Mouse (Mus musculus): ENCODE data around the gene Scn4b.

The Scn4b gene

DNA sequence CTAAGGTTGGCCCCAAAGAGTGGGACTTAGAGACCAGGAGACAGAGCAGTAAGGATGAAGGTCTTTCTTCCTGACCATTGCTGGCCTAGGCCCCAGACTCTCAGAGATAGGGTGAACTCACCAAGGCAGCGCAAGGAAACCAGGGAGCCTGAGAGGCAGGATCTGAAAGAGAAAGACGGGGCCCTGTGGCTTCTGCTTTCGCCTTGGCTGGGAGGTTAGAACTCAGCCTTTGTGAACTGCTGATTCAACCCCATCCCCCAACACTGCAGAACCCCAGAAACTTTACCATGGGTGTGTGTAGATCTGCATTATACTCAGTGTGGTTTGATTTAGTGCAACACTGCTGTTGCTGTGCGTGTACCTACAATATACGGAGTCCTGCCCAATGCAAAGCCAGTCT is 41.1 kb downstream of the Scn4b start:
- in situ Hi-C loops (cut with MboI; ENCODE audit: low pct_unique_long_range_greater_than_20kb in 1 of 2, low sequenced_read_pairs in 2 of 2, unreplicated experiment in 1 of 2) = no loop called here

DNA sequence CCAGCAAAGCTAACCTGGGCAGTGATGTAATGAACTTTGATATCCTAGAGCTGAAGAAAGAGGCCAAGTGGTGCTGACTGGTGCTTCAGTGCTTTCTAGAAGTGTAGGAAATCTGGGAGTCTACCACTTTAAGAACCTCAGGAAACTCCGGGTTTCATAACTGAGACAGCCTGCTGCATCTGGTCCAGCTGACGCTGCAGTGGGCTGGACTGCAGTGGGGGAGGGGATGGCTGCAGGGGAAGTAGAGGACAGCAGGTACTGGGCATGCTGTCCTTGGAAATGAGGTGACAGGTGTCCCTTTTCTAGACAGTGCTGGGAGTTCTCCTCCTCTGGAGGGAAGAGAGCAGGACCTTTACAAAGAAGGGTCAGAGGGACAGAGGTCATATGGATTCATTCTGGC is 43.6 kb downstream of the Scn4b start, which contains the start of gene BC049352:
BC049352 (plus strand) TSS at position 238 of the 400 bp plus-strand sequence.
- in situ Hi-C loops (cut with MboI; ENCODE audit: low pct_unique_long_range_greater_than_20kb in 1 of 2, low sequenced_read_pairs in 2 of 2, unreplicated experiment in 1 of 2) = no loop called here

DNA sequence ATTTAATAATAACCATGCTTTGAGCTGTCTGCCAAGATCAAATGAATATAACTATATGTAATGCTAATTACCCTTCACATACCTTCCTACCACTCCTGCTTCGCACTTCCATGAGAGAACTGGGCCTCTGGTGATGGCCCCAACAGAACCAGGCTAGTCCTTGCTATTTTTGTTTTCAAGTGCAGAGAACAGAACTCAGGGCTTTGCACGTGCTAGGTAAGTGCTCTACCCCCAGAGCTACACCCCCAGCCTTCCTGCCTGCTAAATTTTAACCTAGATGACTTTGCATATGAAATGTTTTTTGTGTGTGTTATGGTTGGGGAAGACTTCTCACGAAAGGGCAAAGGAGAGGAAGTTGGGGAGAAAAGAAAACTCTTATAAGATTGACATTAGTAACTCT is 44.3 kb downstream of the Scn4b start:
- in situ Hi-C loops (cut with MboI; ENCODE audit: low pct_unique_long_range_greater_than_20kb in 1 of 2, low sequenced_read_pairs in 2 of 2, unreplicated experiment in 1 of 2) = no loop called here

DNA sequence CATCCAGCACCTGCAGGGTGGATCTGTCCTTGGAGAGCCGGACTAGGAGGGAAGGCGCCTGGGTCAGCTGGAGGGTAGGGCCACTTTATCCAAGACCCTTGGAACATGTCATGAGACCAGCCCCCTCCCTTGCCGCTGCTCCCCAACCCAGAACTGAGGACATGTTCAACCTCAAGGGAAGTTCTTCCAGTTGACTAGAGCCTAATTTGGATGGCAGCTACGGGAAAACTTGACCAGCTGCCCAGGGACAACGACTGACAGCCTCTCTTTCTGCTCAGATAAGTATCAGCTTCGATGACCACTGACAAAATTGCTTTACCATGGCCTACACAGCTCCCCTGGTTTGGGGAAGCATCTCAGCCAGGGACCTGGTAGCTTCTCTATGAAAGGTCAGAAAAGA is 45.1 kb downstream of the Scn4b start:
- in situ Hi-C loops (cut with MboI; ENCODE audit: low pct_unique_long_range_greater_than_20kb in 1 of 2, low sequenced_read_pairs in 2 of 2, unreplicated experiment in 1 of 2) = no loop called here

DNA sequence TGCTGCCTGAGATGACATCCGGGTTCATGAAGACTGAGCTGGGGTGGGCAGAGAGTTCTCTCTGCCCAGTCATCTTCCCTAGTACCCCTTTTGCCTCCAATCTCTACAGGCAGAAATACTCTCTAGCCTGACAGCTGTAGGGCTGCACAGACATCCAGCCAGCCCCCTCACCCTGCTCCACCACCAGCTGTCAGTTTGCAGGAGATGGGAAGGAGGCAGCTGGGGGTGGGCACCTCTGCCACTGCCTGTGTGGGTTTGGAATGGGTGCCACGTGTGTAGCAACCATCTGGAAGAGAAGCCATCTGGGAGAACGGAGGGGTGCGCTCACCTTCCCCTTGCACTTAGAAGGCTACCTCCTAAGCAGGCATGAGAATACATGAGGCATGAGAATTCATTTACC is 47.1 kb downstream of the Scn4b start:
- in situ Hi-C loops (cut with MboI; ENCODE audit: low pct_unique_long_range_greater_than_20kb in 1 of 2, low sequenced_read_pairs in 2 of 2, unreplicated experiment in 1 of 2) = no loop called here

DNA sequence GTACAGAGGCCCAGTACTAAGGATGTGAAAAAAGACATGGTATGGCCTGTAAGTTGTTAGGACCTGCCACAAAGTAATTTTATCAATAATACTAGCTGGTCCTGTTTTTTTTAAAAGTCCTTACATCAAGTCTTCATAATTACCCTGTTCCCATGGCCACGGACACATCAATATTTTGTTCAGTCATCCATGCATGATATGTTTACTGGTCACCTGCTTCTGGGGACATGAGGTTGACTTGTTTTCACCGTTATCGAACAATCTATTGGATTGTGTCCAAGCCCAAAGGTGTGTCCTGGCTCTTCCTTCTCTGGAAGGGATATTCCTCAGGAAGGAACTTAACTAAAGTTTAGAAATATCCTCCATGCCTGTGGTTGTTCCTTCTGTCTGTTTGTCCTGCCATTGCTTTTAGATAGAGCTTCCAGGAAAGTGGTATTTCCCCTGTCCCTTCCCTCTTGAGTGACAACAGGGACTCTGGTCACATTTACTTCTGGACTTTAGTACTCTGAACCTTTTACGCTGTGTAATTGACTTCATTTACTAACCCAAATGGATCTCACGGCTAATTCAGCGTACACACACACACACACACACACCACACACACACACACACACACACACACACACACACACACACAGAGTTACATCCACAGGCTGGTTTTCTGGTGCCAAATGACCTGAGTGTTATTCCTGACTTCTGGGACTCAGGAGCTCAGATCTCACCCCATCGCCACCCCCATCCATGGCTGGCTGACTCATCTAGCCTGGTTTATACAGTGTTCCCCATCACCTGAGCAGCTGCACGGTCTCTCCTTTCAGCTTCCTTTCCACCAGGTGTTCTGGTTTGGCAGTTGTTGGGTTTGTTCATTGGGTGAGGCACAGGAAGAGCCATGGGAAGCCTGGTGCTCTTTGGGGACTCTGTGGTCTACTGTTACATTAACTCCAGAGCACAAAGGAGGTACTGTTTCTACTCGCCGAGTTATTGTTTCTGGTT is 50.7 kb downstream of the Scn4b start:
- in situ Hi-C loops (cut with MboI; ENCODE audit: low pct_unique_long_range_greater_than_20kb in 1 of 2, low sequenced_read_pairs in 2 of 2, unreplicated experiment in 1 of 2) = no loop called here

DNA sequence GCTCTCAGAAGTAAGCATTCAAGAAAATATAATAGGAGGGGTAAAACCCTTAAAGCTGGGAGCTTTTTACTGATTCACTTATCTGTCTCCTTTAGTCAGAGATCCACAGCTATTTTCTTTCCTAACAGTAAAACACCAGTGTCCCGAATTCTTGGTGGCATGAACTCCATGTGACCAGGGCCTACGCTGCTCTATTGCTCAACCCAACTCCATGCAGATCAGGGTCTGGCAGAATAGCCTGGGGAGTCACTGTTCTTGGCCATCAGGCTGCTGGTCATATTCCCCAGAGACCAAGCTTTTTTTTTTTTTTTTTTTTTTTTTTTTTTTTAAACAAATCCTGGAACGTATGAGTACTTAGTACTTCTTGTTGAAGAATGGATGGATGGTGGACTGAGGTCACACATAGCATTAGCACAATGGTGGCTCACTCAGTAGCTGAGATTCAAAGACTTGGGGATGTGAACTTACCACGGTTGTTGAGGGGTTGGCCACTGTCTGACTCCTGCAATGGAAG is 51.5 kb downstream of the Scn4b start:
- in situ Hi-C loops (cut with MboI; ENCODE audit: low pct_unique_long_range_greater_than_20kb in 1 of 2, low sequenced_read_pairs in 2 of 2, unreplicated experiment in 1 of 2) = no loop called here

DNA sequence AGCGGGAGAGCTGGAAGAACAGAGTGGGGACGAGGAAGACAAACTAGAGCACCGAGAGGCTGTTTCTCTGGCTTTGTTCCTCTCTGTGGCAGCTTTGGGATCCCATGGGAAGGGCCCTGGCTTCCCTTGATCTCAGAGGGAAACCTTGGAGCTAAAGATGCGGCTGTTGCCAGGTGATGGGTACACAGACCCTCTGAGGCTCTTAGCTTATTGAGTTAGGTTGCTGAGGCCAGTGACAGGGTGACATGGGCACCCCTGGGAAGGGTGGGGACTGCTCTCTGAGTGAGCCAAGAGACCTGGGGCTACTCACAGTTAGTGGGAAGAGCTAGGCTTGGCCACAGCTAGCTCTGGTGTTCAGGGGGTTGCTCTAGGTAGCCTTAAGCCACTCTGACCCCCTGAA is 57.3 kb downstream of the Scn4b start:
- in situ Hi-C loops (cut with MboI; ENCODE audit: low pct_unique_long_range_greater_than_20kb in 1 of 2, low sequenced_read_pairs in 2 of 2, unreplicated experiment in 1 of 2) = no loop called here

DNA sequence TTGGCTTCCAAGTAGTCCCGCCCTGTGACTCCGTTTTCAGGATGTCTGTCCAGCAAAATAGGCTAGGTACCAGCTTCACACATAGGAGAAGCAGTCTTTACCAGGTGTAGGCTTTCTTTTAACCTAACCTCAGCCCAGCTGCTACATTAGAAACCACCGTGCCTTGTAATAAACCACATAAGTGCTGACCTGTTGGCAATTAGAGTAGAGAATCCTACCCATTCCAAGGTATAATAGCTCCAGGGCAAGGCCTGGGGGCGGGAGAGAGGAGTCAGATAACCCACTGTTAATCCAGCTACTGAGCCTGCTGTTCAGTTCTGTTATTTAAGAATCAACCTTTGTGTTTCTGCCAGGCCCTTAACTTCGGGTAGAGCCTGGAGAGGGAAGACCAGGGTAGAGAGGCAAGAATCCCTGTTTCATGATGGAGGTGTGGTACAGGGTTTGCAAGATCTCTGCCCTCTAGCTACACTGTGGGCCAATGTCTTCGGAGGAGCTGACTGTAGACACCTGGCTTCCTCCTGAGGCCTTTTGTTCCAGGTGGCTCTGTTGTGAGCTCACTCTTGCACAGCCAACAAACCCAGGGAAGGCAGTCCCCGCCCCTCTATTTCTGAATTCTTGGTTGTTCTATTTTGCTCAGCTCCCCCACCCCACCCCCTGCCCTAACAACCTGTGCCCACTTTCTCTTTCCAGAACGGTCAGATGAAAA is 58.1 kb downstream of the Scn4b start:
- in situ Hi-C loops (cut with MboI; ENCODE audit: low pct_unique_long_range_greater_than_20kb in 1 of 2, low sequenced_read_pairs in 2 of 2, unreplicated experiment in 1 of 2) = no loop called here

DNA sequence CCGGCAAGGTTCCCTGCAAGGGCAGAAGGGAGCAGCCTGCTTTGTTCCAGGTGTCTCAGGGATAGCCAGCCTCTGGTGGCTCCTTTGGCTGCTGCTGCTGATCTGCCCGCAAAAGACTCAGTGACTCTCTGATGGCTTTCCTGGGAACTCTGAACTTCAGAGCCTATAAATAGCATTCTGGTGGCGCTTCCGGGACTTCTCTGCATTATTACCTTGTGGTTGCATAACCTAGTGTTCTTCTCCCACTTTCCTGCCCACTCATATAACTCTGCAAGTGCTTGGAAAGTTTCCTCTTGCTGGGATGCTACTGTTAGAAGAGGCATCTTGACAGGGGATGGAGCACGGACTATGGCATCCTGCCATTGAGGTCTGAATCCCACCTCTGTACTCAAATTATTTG is 59.4 kb downstream of the Scn4b start:
- in situ Hi-C loops (cut with MboI; ENCODE audit: low pct_unique_long_range_greater_than_20kb in 1 of 2, low sequenced_read_pairs in 2 of 2, unreplicated experiment in 1 of 2) = no loop called here

DNA sequence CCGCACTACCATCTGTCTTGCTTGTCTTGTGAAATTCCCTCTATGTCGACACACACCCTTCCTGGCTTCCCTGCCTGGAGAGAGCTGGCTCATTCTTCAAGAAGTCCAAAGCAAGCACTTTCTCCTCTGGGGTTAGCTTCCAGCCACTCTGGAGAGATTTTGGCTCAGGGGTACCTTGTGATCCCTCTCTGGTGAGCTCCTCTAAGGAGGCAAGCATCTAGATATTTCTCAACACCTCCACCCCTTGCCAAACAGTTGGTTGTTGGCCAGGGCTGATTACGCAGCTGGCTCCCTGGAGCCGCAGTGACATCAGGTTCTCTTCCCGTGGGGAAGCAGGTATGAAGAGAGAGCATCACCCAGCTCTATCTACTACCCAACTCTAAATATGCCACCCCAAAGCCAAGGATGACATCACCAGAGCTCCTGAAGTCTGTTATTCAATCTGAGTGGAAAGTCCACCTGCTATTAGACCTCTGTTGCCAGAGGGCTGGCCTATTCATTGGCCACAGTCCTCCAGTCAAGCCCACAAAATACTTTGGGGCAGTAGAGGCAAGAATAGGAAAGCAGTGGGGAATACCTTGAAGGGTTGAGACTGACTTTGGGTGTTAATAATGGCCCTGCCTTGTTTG is 63.2 kb downstream of the Scn4b start:
- in situ Hi-C loops (cut with MboI; ENCODE audit: low pct_unique_long_range_greater_than_20kb in 1 of 2, low sequenced_read_pairs in 2 of 2, unreplicated experiment in 1 of 2) = no loop called here

DNA sequence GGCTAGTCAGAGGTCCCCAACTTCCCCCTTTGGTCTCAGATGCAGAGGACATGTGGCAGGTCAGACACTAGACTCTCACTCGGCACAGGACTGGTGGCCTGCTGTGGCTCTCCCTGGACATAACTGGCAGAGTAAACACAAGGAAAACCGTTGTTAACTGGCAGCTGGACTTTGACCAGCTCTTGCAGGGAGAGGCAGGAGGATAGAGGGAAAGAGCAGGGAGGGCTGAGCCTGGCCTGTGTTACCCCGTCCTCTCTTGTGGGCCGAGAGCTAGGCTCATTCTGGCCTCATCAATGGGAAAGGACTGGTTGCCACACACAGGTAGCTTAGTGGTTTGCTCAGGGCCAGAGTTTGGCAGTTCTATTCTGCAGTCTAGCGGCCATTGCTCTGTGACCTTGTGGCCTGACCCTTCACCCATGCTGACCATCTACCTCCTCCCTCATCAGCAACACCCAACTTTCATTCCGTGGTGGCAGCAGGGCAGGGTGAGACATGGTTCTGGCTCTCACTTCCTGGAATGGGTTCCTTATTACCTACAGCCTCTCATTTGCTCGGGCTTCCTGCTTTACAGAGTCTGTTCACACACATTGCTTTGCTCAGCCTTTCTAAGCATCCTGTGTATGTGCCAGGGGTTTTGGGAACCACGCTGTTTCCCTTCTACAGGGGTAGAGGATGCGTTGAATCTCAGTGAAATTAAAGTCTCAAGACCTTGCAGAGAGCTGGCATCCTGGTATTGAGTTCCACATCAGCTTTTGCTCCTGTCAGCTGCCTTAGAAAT is 64.0 kb downstream of the Scn4b start:
- in situ Hi-C loops (cut with MboI; ENCODE audit: low pct_unique_long_range_greater_than_20kb in 1 of 2, low sequenced_read_pairs in 2 of 2, unreplicated experiment in 1 of 2) = no loop called here

Measured in mouse embryonic stem cell (cell line).